Mouse (Mus musculus): ENCODE measurements around the gene Pi4kb. TPM values are rescaled to one million over a fixed set of nuclear protein-coding genes. Genes with fewer than 3 reads are reported as not detected.

Gene Pi4kb
- polyA plus RNA-seq (2012; rRNA removed; ENCODE audit: low replicate concordance), result 11.2 and 12.0 TPM in 2 replicates

GRCm38 (mm10) chr3:94974528-94975422 is at the start of gene Pi4kb:
Gene Pi4kb (plus strand): TSS chr3:94974731.

GRCm38 (mm10) chr3:94932809-94933564 is 41.5 kb upstream of the Pi4kb start, which contains the start of gene Selenbp1:
Gene Selenbp1 (plus strand): TSS chr3:94933056.

GRCm38 (mm10) chr3:94953764-94954616 is 20.5 kb upstream of the Pi4kb start, which contains the start of gene Rfx5:
Gene Rfx5 (plus strand): TSS chr3:94954075.

DNA sequence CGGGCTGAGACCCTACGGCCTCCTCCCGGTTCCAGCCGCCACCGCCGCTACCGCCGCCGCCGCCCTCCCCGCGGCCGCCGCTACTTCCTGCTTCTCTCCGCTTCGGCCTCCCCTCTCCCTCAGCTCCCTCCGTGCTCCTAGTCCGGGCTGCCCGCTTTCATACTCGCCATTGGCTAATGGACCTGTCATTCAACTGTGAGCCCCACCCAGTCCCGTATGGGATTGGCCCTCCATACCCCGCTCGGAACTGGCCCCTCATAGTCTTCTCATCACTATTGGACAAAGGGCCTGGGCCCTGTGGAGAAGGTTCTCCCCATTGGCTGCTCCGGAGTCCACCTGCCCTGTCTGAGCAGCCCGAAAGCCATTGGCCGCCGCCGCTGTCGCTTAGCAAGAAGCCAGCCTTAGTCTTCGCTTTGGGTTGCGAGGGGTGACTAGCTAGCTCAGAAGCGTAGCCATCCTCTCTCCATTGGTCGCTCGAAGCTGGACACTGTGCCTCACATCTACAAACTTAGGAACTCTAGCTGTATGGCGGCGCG is 40.9 kb downstream of the Pi4kb start, which contains the start of gene Zfp687:
Zfp687 (minus strand) TSS at position 112 of the 536 bp plus-strand sequence.

GRCm38 (mm10) chr3:95042166-95042837 is 67.8 kb downstream of the Pi4kb start, which contains the start of gene Psmd4:
Gene Psmd4 (minus strand): TSS chr3:95042614.

Other genes starting within 250 kb of the Pi4kb start
- 13.2 and 17.8 TPM in 2 replicates for gene Cgn, start 188.2 kb upstream of the Pi4kb start, polyA plus RNA-seq (2012; rRNA removed; ENCODE audit: low replicate concordance)
- gene Pogz, start 137.2 kb upstream of the Pi4kb start, polyA plus RNA-seq (2012; rRNA removed; ENCODE audit: low replicate concordance), result 9.7 and 17.1 TPM in 2 replicates
- gene Psmb4, start 87.8 kb upstream of the Pi4kb start, polyA plus RNA-seq (2012; rRNA removed; ENCODE audit: low replicate concordance), result 151 and 251 TPM in 2 replicates
- 67.4 and 71.6 TPM in 2 replicates for gene Selenbp1, start 41.7 kb upstream of the Pi4kb start, polyA plus RNA-seq (2012; rRNA removed; ENCODE audit: low replicate concordance)
- 2.6 and 6.6 TPM in 2 replicates for gene Rfx5, start 20.7 kb upstream of the Pi4kb start, polyA plus RNA-seq (2012; rRNA removed; ENCODE audit: low replicate concordance)
- 14.2 and 17.2 TPM in 2 replicates for gene Zfp687, start 40.7 kb downstream of the Pi4kb start, polyA plus RNA-seq (2012; rRNA removed; ENCODE audit: low replicate concordance)
- 70.8 and 87.2 TPM in 2 replicates for gene Psmd4, start 67.9 kb downstream of the Pi4kb start, polyA plus RNA-seq (2012; rRNA removed; ENCODE audit: low replicate concordance)
- gene Pip5k1a, start 132.2 kb downstream of the Pi4kb start, polyA plus RNA-seq (2012; rRNA removed; ENCODE audit: low replicate concordance), result 9.6 and 12.5 TPM in 2 replicates
- gene Vps72, start 136.3 kb downstream of the Pi4kb start, polyA plus RNA-seq (2012; rRNA removed; ENCODE audit: low replicate concordance), result 57.0 and 58.5 TPM in 2 replicates
- 0.53 and 1.1 TPM in 2 replicates for gene Tmod4, start 149.7 kb downstream of the Pi4kb start, polyA plus RNA-seq (2012; rRNA removed; ENCODE audit: low replicate concordance)
- gene Scnm1, start 159.3 kb downstream of the Pi4kb start, polyA plus RNA-seq (2012; rRNA removed; ENCODE audit: low replicate concordance), result 18.5 and 29.5 TPM in 2 replicates
- gene Lysmd1, start 159.4 kb downstream of the Pi4kb start, polyA plus RNA-seq (2012; rRNA removed; ENCODE audit: low replicate concordance), result 2.8 and 6.1 TPM in 2 replicates
- 4.9 and 25.2 TPM in 2 replicates for gene Tnfaip8l2, start 167.6 kb downstream of the Pi4kb start, polyA plus RNA-seq (2012; rRNA removed; ENCODE audit: low replicate concordance)
- 3.7 and 5.7 TPM in 2 replicates for gene Sema6c, start 185.7 kb downstream of the Pi4kb start, polyA plus RNA-seq (2012; rRNA removed; ENCODE audit: low replicate concordance)
- 2.7 and 3.5 TPM in 2 replicates for gene Gabpb2, start 243.2 kb downstream of the Pi4kb start, polyA plus RNA-seq (2012; rRNA removed; ENCODE audit: low replicate concordance)